13 mouse cellular contexts compared by ENCODE assay signal in genomic region chr1:180384486-180384885, GRCm38 (mm10). TPM values are rescaled to one million over a fixed set of nuclear protein-coding genes. Genes with fewer than 3 reads are reported as not detected.
A peak's percentile ranks its signal among the peaks of the same experiment; 100 is the strongest.
DNase-seq lines count a peak whose midpoint lies in the region; ATAC-seq lines count a peak whose summit lies in the region.
"Had no signal": no experiment of that assay in that cellular context is flagged by ENCODE, and none has a peak within 500 bp of the region (broad histone marks: within the 10 kb centered on the region; RNA-seq: fewer than 3 reads in every experiment).

No protein-coding gene starts in this region.

- 48% methylated on average over 10 of the region's 10 CpGs for WGBS in heart, embryonic 10.5 days
- 72% methylated on average over 10 of the region's 10 CpGs for WGBS in neural tube, embryonic 12.5 days
- WGBS in neural tube, embryonic 15.5 days, result 67% methylated on average over 10 of the region's 10 CpGs
- 43% methylated on average over 10 of the region's 10 CpGs for WGBS in intestine, embryonic 15.5 days
- 71% methylated on average over 10 of the region's 10 CpGs for WGBS in kidney, embryonic 15.5 days

- no peak overlapping the region for H3K4me3 ChIP-seq in heart, embryonic 10.5 days
- no peak overlapping the region for H3K4me3 ChIP-seq in neural tube, embryonic 12.5 days
- no peak overlapping the region for H3K4me3 ChIP-seq in neural tube, embryonic 15.5 days (replicated peaks)
- H3K4me3 ChIP-seq in intestine, embryonic 15.5 days (replicated peaks), result no peak overlapping the region
- no peak overlapping the region for H3K4me3 ChIP-seq in kidney, embryonic 15.5 days (replicated peaks)
- H3K4me3 ChIP-seq: embryonic facial prominence, embryonic 15.5 days; hindbrain, embryonic 15.5 days had no signal

- intact Hi-C loops in heart, postnatal 14 days (cut with DNase I), result no loop called here

- no peak for ATAC-seq in neural tube, embryonic 12.5 days (ENCODE audit: low FRiP score, low read depth)
- no peak for ATAC-seq in neural tube, embryonic 15.5 days (ENCODE audit: low FRiP score)
- ATAC-seq in intestine, embryonic 15.5 days, result no peak
- ATAC-seq in kidney, embryonic 15.5 days (replicated peaks; ENCODE audit: low FRiP score), result no peak
- ATAC-seq: activated CD4-positive, CD25-positive, alpha-beta regulatory T cell, adult 4 months had no signal

- 0 out of 2 replicates have a peak overlapping the region, but pooled peaks have one; percentile 3 for H3K9ac ChIP-seq in neural tube, embryonic 12.5 days
- H3K9ac ChIP-seq in neural tube, embryonic 15.5 days (replicated peaks), result no peak overlapping the region; the same call in 1 of the 2 replicates
- H3K9ac ChIP-seq in intestine, embryonic 15.5 days, result no peak overlapping the region
- no peak overlapping the region for H3K9ac ChIP-seq in kidney, embryonic 15.5 days
- H3K9ac ChIP-seq: embryonic facial prominence, embryonic 15.5 days; hindbrain, embryonic 15.5 days had no signal

- no peak for DNase-seq in heart, embryonic 10.5 days (ENCODE audit: low spot score)
- DNase-seq in heart, postnatal 14 days, result no peak
- peak; percentile 44 to 56 for DNase-seq in right cerebral cortex, postnatal 36 days (ENCODE audit: low spot score in 2 of 2)
- DNase-seq in Muller cell, postnatal 12 days (ENCODE audit: inconsistent ontology term), result no peak
- DNase-seq: cerebellum, adult 9-10 months; kidney, postnatal 36 days had no signal

- H3K36me3 ChIP-seq in heart, embryonic 10.5 days, result no peaks in the 10 kb centered on the region
- no peaks in the 10 kb centered on the region for H3K36me3 ChIP-seq in neural tube, embryonic 12.5 days
- no peaks in the 10 kb centered on the region for H3K36me3 ChIP-seq in neural tube, embryonic 15.5 days
- no peaks in the 10 kb centered on the region for H3K36me3 ChIP-seq in intestine, embryonic 15.5 days
- no peaks in the 10 kb centered on the region for H3K36me3 ChIP-seq in kidney, embryonic 15.5 days
- H3K36me3 ChIP-seq: embryonic facial prominence, embryonic 15.5 days; hindbrain, embryonic 15.5 days had no signal

- no peak overlapping the region for H3K4me2 ChIP-seq in neural tube, embryonic 12.5 days (replicated peaks)
- H3K4me2 ChIP-seq in neural tube, embryonic 15.5 days, result no peak overlapping the region
- H3K4me2 ChIP-seq in intestine, embryonic 15.5 days (replicated peaks), result peak overlapping the region; percentile 23; the same call in 1 of the 2 replicates
- H3K4me2 ChIP-seq in kidney, embryonic 15.5 days, result no peak overlapping the region
- H3K4me2 ChIP-seq: embryonic facial prominence, embryonic 15.5 days; hindbrain, embryonic 15.5 days had no signal

- peak overlapping the region; percentile 6; the same call in 1 of the 2 replicates for H3K27ac ChIP-seq in heart, embryonic 10.5 days
- H3K27ac ChIP-seq in neural tube, embryonic 12.5 days, result no peak overlapping the region
- no peak overlapping the region for H3K27ac ChIP-seq in neural tube, embryonic 15.5 days (replicated peaks)
- peak overlapping the region; percentile 61 for H3K27ac ChIP-seq in intestine, embryonic 15.5 days
- H3K27ac ChIP-seq in kidney, embryonic 15.5 days, result no peak overlapping the region
- H3K27ac ChIP-seq: embryonic facial prominence, embryonic 15.5 days; hindbrain, embryonic 15.5 days had no signal

- no peaks in the 10 kb centered on the region for H3K27me3 ChIP-seq in heart, embryonic 10.5 days (ENCODE audit: insufficient read depth, poor library complexity, severe bottlenecking)
- H3K27me3 ChIP-seq in neural tube, embryonic 12.5 days (replicated peaks), result no peaks in the 10 kb centered on the region
- H3K27me3 ChIP-seq in neural tube, embryonic 15.5 days (replicated peaks), result no peaks in the 10 kb centered on the region
- H3K27me3 ChIP-seq in intestine, embryonic 15.5 days (replicated peaks), result no peaks in the 10 kb centered on the region
- no peaks in the 10 kb centered on the region for H3K27me3 ChIP-seq in kidney, embryonic 15.5 days
- H3K27me3 ChIP-seq: embryonic facial prominence, embryonic 15.5 days; hindbrain, embryonic 15.5 days had no signal

- no peaks in the 10 kb centered on the region for H3K9me3 ChIP-seq in heart, embryonic 10.5 days
- H3K9me3 ChIP-seq in neural tube, embryonic 12.5 days, result no peaks in the 10 kb centered on the region
- no peaks in the 10 kb centered on the region for H3K9me3 ChIP-seq in neural tube, embryonic 15.5 days (replicated peaks)
- H3K9me3 ChIP-seq in intestine, embryonic 15.5 days, result no peaks in the 10 kb centered on the region
- H3K9me3 ChIP-seq in kidney, embryonic 15.5 days (replicated peaks), result no peaks in the 10 kb centered on the region
- H3K9me3 ChIP-seq: embryonic facial prominence, embryonic 15.5 days; hindbrain, embryonic 15.5 days had no signal

- H3K4me1 ChIP-seq in heart, embryonic 10.5 days, result peaks cover 50% of the 10 kb centered on the region
- peaks cover 8% of the 10 kb centered on the region; the same call in 1 of the 2 replicates for H3K4me1 ChIP-seq in neural tube, embryonic 12.5 days
- peaks cover 29% of the 10 kb centered on the region for H3K4me1 ChIP-seq in neural tube, embryonic 15.5 days
- peaks cover 18% of the 10 kb centered on the region for H3K4me1 ChIP-seq in intestine, embryonic 15.5 days (replicated peaks)
- H3K4me1 ChIP-seq in kidney, embryonic 15.5 days, result peaks cover 36% of the 10 kb centered on the region

RNA-seq across cellular contexts. Expression of gene Itpkb, which starts 54.2 kb away (rescaled TPM):
- 4.0 and 4.6 TPM in 2 replicates for polyA plus RNA-seq in heart, embryonic 10.5 days (2016; fragmentation: Nextera tagmentation; extraction: Ambion mirVana)
- total RNA-seq in heart, postnatal 14 days (2021), result 10 to 100 TPM; 76.8 to 79.6 TPM
- polyA plus RNA-seq in neural tube, embryonic 12.5 days (2016; fragmentation: Nextera tagmentation; extraction: Ambion mirVana), result 5.4 and 5.5 TPM in 2 replicates
- polyA plus RNA-seq in neural tube, embryonic 15.5 days (2015; fragmentation: Nextera tagmentation; extraction: Ambion mirVana), result 4.1 and 5.3 TPM in 2 replicates
- 6.9 and 8.2 TPM in 2 replicates for polyA plus RNA-seq in intestine, embryonic 15.5 days (2015; fragmentation: Nextera tagmentation; extraction: Ambion mirVana)
- 8.8 and 9.4 TPM in 2 replicates for polyA plus RNA-seq in kidney, embryonic 15.5 days (2015; fragmentation: Nextera tagmentation; extraction: Ambion mirVana)

Comparison
In these comparisons a context has a peak if more than half of its experiments do, and no peak if none do; other contexts are left out.
1. DNase-seq: peak in right cerebral cortex, postnatal 36 days (2 of 2); none in heart, embryonic 10.5 days (single experiment), heart, postnatal 14 days (0 of 2) and Muller cell, postnatal 12 days (single experiment).
2. H3K27ac ChIP-seq: peak in heart, embryonic 10.5 days (single experiment) and intestine, embryonic 15.5 days (single experiment); none in neural tube, embryonic 12.5 days (single experiment), neural tube, embryonic 15.5 days (single experiment) and kidney, embryonic 15.5 days (single experiment).